Mouse (Mus musculus): Measurements from ENCODE around the gene Vmn2r5. TPM values are rescaled to one million over a fixed set of nuclear protein-coding genes. Genes with fewer than 3 reads are reported as not detected.

The Vmn2r5 gene
- not detected for polyA plus RNA-seq (2014; fragmentation: Illumina TruSeq; extraction: RNeasy Lipid Tissue Mini Kit (QIAGEN cat#74804); ENCODE audit: insufficient read depth, low read depth, low replicate concordance)

GRCm38 (mm10) chr3:64509742-64510141 is at the start of gene Vmn2r5:
Gene Vmn2r5 (minus strand): TSS chr3:64509842.

Other genes with a start within 250 kb of the Vmn2r5 start
- not detected for gene Vmn2r3, start 220.1 kb downstream of the Vmn2r5 start, polyA plus RNA-seq (2014; fragmentation: Illumina TruSeq; extraction: RNeasy Lipid Tissue Mini Kit (QIAGEN cat#74804); ENCODE audit: insufficient read depth, low read depth, low replicate concordance)
- not detected for gene Vmn2r4, start 94.5 kb downstream of the Vmn2r5 start, polyA plus RNA-seq (2014; fragmentation: Illumina TruSeq; extraction: RNeasy Lipid Tissue Mini Kit (QIAGEN cat#74804); ENCODE audit: insufficient read depth, low read depth, low replicate concordance)
- gene Vmn2r6, start 56.0 kb upstream of the Vmn2r5 start, polyA plus RNA-seq (2014; fragmentation: Illumina TruSeq; extraction: RNeasy Lipid Tissue Mini Kit (QIAGEN cat#74804); ENCODE audit: insufficient read depth, low read depth, low replicate concordance): not detected